Comparison of ENCODE assay signal across 9 mouse cellular contexts in the genomic region with DNA sequence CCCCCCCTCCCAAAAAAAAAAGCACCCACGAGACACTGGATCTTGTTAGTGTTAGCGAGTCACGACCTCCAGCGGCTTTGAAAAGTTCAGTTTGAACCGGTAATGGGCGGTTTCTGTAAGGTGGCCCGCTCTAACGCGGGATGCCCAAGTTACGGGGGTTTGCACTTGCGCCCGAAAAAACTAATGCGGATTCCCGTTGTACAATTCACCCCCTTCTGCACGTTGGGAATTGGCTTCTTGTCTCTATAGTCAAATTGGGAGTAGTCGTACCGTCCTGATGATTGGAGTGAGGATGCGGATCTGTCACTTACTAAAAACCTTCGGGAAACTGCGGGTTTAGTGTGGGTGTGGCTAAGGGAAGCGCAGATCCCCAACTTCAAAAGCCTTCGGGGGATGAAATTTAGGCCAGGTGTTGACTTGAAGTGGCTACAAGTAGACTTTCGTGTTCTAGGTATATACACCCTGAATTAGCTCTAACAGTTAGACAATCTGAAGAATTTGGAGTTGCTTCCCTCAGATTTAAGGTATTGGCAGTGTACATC. TPM values are rescaled to one million over a fixed set of nuclear protein-coding genes. Genes with fewer than 3 reads are reported as not detected.
DNase-seq lines count a peak whose midpoint lies in the region; ATAC-seq and TF ChIP-seq lines count a peak whose summit lies in the region.
"Had no signal": no experiment of that assay in that cellular context is flagged by ENCODE, and none has a peak within 500 bp of the region (broad histone marks: within the 10 kb centered on the region; RNA-seq: fewer than 3 reads in every experiment).

No protein-coding gene starts in this region.

- H3K9me3 ChIP-seq in heart, embryonic 10.5 days = no peaks in the 10 kb centered on the region
- H3K9me3 ChIP-seq in ES-Bruce4 (replicated peaks; ENCODE audit: control insufficient read depth, insufficient read depth, low read length, poor library complexity, severe bottlenecking) = no peaks in the 10 kb centered on the region
- H3K9me3 ChIP-seq in embryonic facial prominence, embryonic 10.5 days = no peaks in the 10 kb centered on the region
- H3K9me3 ChIP-seq in hindbrain, embryonic 15.5 days = no peaks in the 10 kb centered on the region
- no peaks in the 10 kb centered on the region for H3K9me3 ChIP-seq in stomach, postnatal 0 days (ENCODE audit: control insufficient read depth, low read length)

- H3K27me3 ChIP-seq in heart, embryonic 10.5 days (ENCODE audit: insufficient read depth, poor library complexity, severe bottlenecking) = no peaks in the 10 kb centered on the region
- no peaks in the 10 kb centered on the region for H3K27me3 ChIP-seq in ES-Bruce4 (ENCODE audit: control insufficient read depth, insufficient read depth, low read length, poor library complexity, severe bottlenecking)
- no peaks in the 10 kb centered on the region for H3K27me3 ChIP-seq in embryonic facial prominence, embryonic 10.5 days (replicated peaks; ENCODE audit: low read depth, poor library complexity, severe bottlenecking)
- 0 out of 2 replicates have a peak, but pooled peaks cover 3% of the 10 kb centered on the region for H3K27me3 ChIP-seq in hindbrain, embryonic 15.5 days
- no peaks in the 10 kb centered on the region for H3K27me3 ChIP-seq in stomach, postnatal 0 days (ENCODE audit: control insufficient read depth, insufficient read depth, low read length)

- TF ChIP-seq EP300 in ES-Bruce4 (IDR thresholded peaks at IDR 0.05; ENCODE audit: insufficient read depth, low read depth, low read length) = no peak
- TF ChIP-seq EP300 in stomach, postnatal 0 days (optimal IDR thresholded peaks at IDR 0.05) = no peak

- peak; percentile 78 for DNase-seq in heart, embryonic 10.5 days (ENCODE audit: low spot score)
- no peak for DNase-seq in heart, adult 9 months (ENCODE audit: low spot score in 2 of 2)
- DNase-seq in embryonic facial prominence, embryonic 10.5 days (ENCODE audit: low spot score) = peak; percentile 71
- no peak for DNase-seq in stomach, postnatal 0 days (ENCODE audit: low spot score)
- no peak for DNase-seq in layer of hippocampus, postnatal 25 days (ENCODE audit: extremely low spot score in 1 of 2, low spot score in 1 of 2)

- H3K9ac ChIP-seq in ES-Bruce4 (ENCODE audit: low read depth, poor library complexity, severe bottlenecking) = peak overlapping the region; percentile 93
- H3K9ac ChIP-seq in hindbrain, embryonic 15.5 days = peak overlapping the region; percentile 91
- peak overlapping the region; percentile 95 for H3K9ac ChIP-seq in stomach, postnatal 0 days (ENCODE audit: low read length)

- ATAC-seq in hindbrain, embryonic 15.5 days (ENCODE audit: low FRiP score, low read depth) = no peak
- ATAC-seq in megakaryocyte progenitor cell, adult 5-6 weeks (replicated peaks; ENCODE audit: poor library complexity) = peak; percentile 42
- peak; percentile 4; the same call in 1 of the 2 replicates for ATAC-seq in stomach, postnatal 0 days (ENCODE audit: low FRiP score, low TSS enrichment)

- 2% methylated on average over 23 of the region's 23 CpGs for WGBS in heart, embryonic 10.5 days
- 2% methylated on average over 23 of the region's 23 CpGs for WGBS in embryonic facial prominence, embryonic 10.5 days
- 2% methylated on average over 23 of the region's 23 CpGs for WGBS in hindbrain, embryonic 15.5 days
- WGBS in stomach, postnatal 0 days = 1% methylated on average over 23 of the region's 23 CpGs

- no peaks in the 10 kb centered on the region for H3K4me1 ChIP-seq in heart, embryonic 10.5 days
- H3K4me1 ChIP-seq in ES-Bruce4 (ENCODE audit: control insufficient read depth, insufficient read depth, low read length) = peaks cover 2% of the 10 kb centered on the region
- peaks cover 12% of the 10 kb centered on the region for H3K4me1 ChIP-seq in embryonic facial prominence, embryonic 10.5 days
- peaks cover 12% of the 10 kb centered on the region for H3K4me1 ChIP-seq in hindbrain, embryonic 15.5 days (replicated peaks)
- no peaks in the 10 kb centered on the region for H3K4me1 ChIP-seq in stomach, postnatal 0 days (replicated peaks; ENCODE audit: control insufficient read depth, insufficient read depth)

- no peak for TF ChIP-seq POLR2A in ES-Bruce4 (IDR thresholded peaks at IDR 0.05; ENCODE audit: insufficient read depth, low read length)

- H3K4me2 ChIP-seq in hindbrain, embryonic 15.5 days = peak overlapping the region; percentile 94
- peak overlapping the region; percentile 79 for H3K4me2 ChIP-seq in stomach, postnatal 0 days (replicated peaks; ENCODE audit: low read depth)

- H3K27ac ChIP-seq in heart, embryonic 10.5 days = peak overlapping the region; percentile 99
- no peak overlapping the region for H3K27ac ChIP-seq in ES-Bruce4 (ENCODE audit: insufficient read depth, low read length)
- H3K27ac ChIP-seq in embryonic facial prominence, embryonic 10.5 days (replicated peaks) = peak overlapping the region; percentile 95
- H3K27ac ChIP-seq in hindbrain, embryonic 15.5 days (replicated peaks) = peak overlapping the region; percentile 91; the same call in 1 of the 2 replicates
- H3K27ac ChIP-seq in stomach, postnatal 0 days (replicated peaks) = peak overlapping the region; percentile 95

- peak overlapping the region; percentile 98 for H3K4me3 ChIP-seq in heart, embryonic 10.5 days
- peak overlapping the region; percentile 94 for H3K4me3 ChIP-seq in ES-Bruce4 (ENCODE audit: low read depth, low read length)
- peak overlapping the region; percentile 79 for H3K4me3 ChIP-seq in embryonic facial prominence, embryonic 10.5 days
- H3K4me3 ChIP-seq in hindbrain, embryonic 15.5 days = peak overlapping the region; percentile 99
- H3K4me3 ChIP-seq in stomach, postnatal 0 days (ENCODE audit: low read depth, low read length) = peak overlapping the region; percentile 98

- H3K36me3 ChIP-seq in heart, embryonic 10.5 days = peaks cover 24% of the 10 kb centered on the region
- peaks cover 23% of the 10 kb centered on the region for H3K36me3 ChIP-seq in ES-Bruce4 (ENCODE audit: control insufficient read depth, insufficient read depth, low read length, poor library complexity, severe bottlenecking)
- peaks cover 40% of the 10 kb centered on the region for H3K36me3 ChIP-seq in embryonic facial prominence, embryonic 10.5 days (replicated peaks)
- H3K36me3 ChIP-seq in hindbrain, embryonic 15.5 days = peaks cover 15% of the 10 kb centered on the region
- no peaks in the 10 kb centered on the region for H3K36me3 ChIP-seq in stomach, postnatal 0 days (ENCODE audit: control insufficient read depth, insufficient read depth, low read length)

- TF ChIP-seq CTCF in ES-Bruce4 (IDR thresholded peaks at IDR 0.05; ENCODE audit: low read depth, low read length) = no peak
- TF ChIP-seq CTCF in stomach, postnatal 0 days (IDR thresholded peaks at IDR 0.05; ENCODE audit: low read depth) = no peak

RNA-seq across cellular contexts. Expression of a gene that starts 0.8 kb away (rescaled TPM):
- 67.5 and 79.6 TPM in 2 replicates for polyA plus RNA-seq in heart, embryonic 10.5 days (2016; fragmentation: Nextera tagmentation; extraction: Ambion mirVana)
- 48.6 and 57.4 TPM in 2 replicates for polyA plus RNA-seq in ES-Bruce4 (2011; ENCODE audit: insufficient read depth, insufficient read length, low read depth, missing spikeins)
- 90.5 and 92.0 TPM in 2 replicates for polyA plus RNA-seq in embryonic facial prominence, embryonic 10.5 days (2016; fragmentation: Nextera tagmentation; extraction: Ambion mirVana)
- 60.8 and 62.0 TPM in 2 replicates for polyA plus RNA-seq in hindbrain, embryonic 15.5 days (2015; fragmentation: Nextera tagmentation; extraction: Ambion mirVana)
- total RNA-seq in megakaryocyte progenitor cell, adult 5-6 weeks (2015) = 63.6 and 72.4 TPM in 2 replicates
- 16.2 and 27.1 TPM in 2 replicates for total RNA-seq in megakaryocyte progenitor cell, adult 5-6 weeks (2017)
- 41.5 and 43.2 TPM in 2 replicates for polyA plus RNA-seq in stomach, postnatal 0 days (2015; fragmentation: Nextera tagmentation; extraction: Ambion mirVana)
- total RNA-seq in layer of hippocampus, postnatal 25 days (2021) = 10 to 100 TPM; 32.7 to 34.8 TPM

RNA-seq across cellular contexts. Expression of a gene that starts 17.2 kb away (rescaled TPM):
- polyA plus RNA-seq in heart, embryonic 10.5 days (2016; fragmentation: Nextera tagmentation; extraction: Ambion mirVana) = 0.06 TPM in 1 of 2 replicates, not detected in the other
- polyA plus RNA-seq in ES-Bruce4 (2011; ENCODE audit: insufficient read depth, insufficient read length, low read depth, missing spikeins) = 0.26 TPM in 1 of 2 replicates, not detected in the other
- polyA plus RNA-seq in embryonic facial prominence, embryonic 10.5 days (2016; fragmentation: Nextera tagmentation; extraction: Ambion mirVana) = 0.08 TPM in 1 of 2 replicates, not detected in the other
- polyA plus RNA-seq in hindbrain, embryonic 15.5 days (2015; fragmentation: Nextera tagmentation; extraction: Ambion mirVana) = 0.12 and 0.24 TPM in 2 replicates
- total RNA-seq in megakaryocyte progenitor cell, adult 5-6 weeks (2015) = 0.07 and 0.27 TPM in 2 replicates
- 0.54 and 0.92 TPM in 2 replicates for total RNA-seq in megakaryocyte progenitor cell, adult 5-6 weeks (2017)
- 0.06 and 0.07 TPM in 2 replicates for polyA plus RNA-seq in stomach, postnatal 0 days (2015; fragmentation: Nextera tagmentation; extraction: Ambion mirVana)
- 1 to 10 TPM; 2.3 to 2.7 TPM for total RNA-seq in layer of hippocampus, postnatal 25 days (2021)

RNA-seq across cellular contexts. Expression of a gene that starts 41.2 kb away (rescaled TPM):
- polyA plus RNA-seq in heart, embryonic 10.5 days (2016; fragmentation: Nextera tagmentation; extraction: Ambion mirVana) = not detected in 2 replicates
- polyA plus RNA-seq in ES-Bruce4 (2011; ENCODE audit: insufficient read depth, insufficient read length, low read depth, missing spikeins) = not detected in 2 replicates
- not detected in 2 replicates for polyA plus RNA-seq in embryonic facial prominence, embryonic 10.5 days (2016; fragmentation: Nextera tagmentation; extraction: Ambion mirVana)
- polyA plus RNA-seq in hindbrain, embryonic 15.5 days (2015; fragmentation: Nextera tagmentation; extraction: Ambion mirVana) = not detected in 2 replicates
- total RNA-seq in megakaryocyte progenitor cell, adult 5-6 weeks (2015) = not detected in 2 replicates
- total RNA-seq in megakaryocyte progenitor cell, adult 5-6 weeks (2017) = not detected in 2 replicates
- polyA plus RNA-seq in stomach, postnatal 0 days (2015; fragmentation: Nextera tagmentation; extraction: Ambion mirVana) = not detected in 2 replicates
- not detected for total RNA-seq in layer of hippocampus, postnatal 25 days (2021)
- total RNA-seq: adrenal gland, postnatal 36 days had no signal

RNA-seq across cellular contexts. Expression of a gene that starts 48.2 kb away (rescaled TPM):
- 0.09 TPM in 1 of 2 replicates, not detected in the other for polyA plus RNA-seq in heart, embryonic 10.5 days (2016; fragmentation: Nextera tagmentation; extraction: Ambion mirVana)
- not detected in 2 replicates for polyA plus RNA-seq in ES-Bruce4 (2011; ENCODE audit: insufficient read depth, insufficient read length, low read depth, missing spikeins)
- 0.04 and 0.05 TPM in 2 replicates for polyA plus RNA-seq in embryonic facial prominence, embryonic 10.5 days (2016; fragmentation: Nextera tagmentation; extraction: Ambion mirVana)
- not detected in 2 replicates for polyA plus RNA-seq in hindbrain, embryonic 15.5 days (2015; fragmentation: Nextera tagmentation; extraction: Ambion mirVana)
- total RNA-seq in megakaryocyte progenitor cell, adult 5-6 weeks (2015) = 0.91 TPM in 1 of 2 replicates, not detected in the other
- 0.46 and 0.95 TPM in 2 replicates for total RNA-seq in megakaryocyte progenitor cell, adult 5-6 weeks (2017)
- 0.05 and 0.06 TPM in 2 replicates for polyA plus RNA-seq in stomach, postnatal 0 days (2015; fragmentation: Nextera tagmentation; extraction: Ambion mirVana)
- under 1 TPM; 0.37 to 0.42 TPM for total RNA-seq in layer of hippocampus, postnatal 25 days (2021)

Comparison
In these comparisons a context has a peak if more than half of its experiments do, and no peak if none do; other contexts are left out.
1. DNase-seq: peak in heart, embryonic 10.5 days (single experiment) and embryonic facial prominence, embryonic 10.5 days (single experiment); none in heart, adult 9 months (0 of 2), stomach, postnatal 0 days (single experiment) and layer of hippocampus, postnatal 25 days (0 of 2).
2. Peak in every context shown above with its lines, with median percentiles within 50 percentile points of each other: H3K4me3 ChIP-seq and H3K9ac ChIP-seq.